Comparison of ENCODE assay signal across 25 mouse cellular contexts in the genomic region with DNA sequence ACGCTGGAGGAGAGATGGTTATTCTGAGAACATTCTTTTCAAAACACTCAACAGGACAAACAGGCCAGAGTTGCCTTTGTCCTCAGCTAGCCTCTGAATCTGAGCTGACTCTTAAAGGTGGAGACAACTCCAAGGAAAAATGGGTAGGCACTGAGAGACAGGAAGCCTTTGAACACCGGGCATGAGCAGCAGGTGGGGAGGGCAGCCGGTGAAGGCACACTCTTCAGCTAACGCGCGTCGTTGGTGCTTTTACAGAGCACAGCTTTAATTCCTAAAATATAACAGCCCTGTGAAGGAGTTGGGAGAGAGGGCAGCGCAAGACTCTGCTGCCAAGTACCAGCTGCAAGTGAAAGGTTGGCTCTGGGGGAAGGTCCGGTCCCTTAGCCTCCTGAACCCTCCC. TPM values are rescaled to one million over a fixed set of nuclear protein-coding genes. Genes with fewer than 3 reads are reported as not detected.
DNase-seq lines count a peak whose midpoint lies in the region; ATAC-seq and TF ChIP-seq lines count a peak whose summit lies in the region.
"Had no signal": no experiment of that assay in that cellular context is flagged by ENCODE, and none has a peak within 500 bp of the region (broad histone marks: within the 10 kb centered on the region; RNA-seq: fewer than 3 reads in every experiment).

No protein-coding gene starts in this region.

- no peak overlapping the region for H3K4me2 ChIP-seq in forebrain, embryonic 12.5 days
- 0 out of 2 replicates have a peak overlapping the region, but pooled peaks have one; percentile 15 for H3K4me2 ChIP-seq in limb, embryonic 11.5 days (ENCODE audit: low read depth, severe bottlenecking)
- H3K4me2 ChIP-seq: embryonic facial prominence, embryonic 13.5 days; heart, embryonic 12.5 days; hindbrain, embryonic 12.5 days had no signal

- H3K4me1 ChIP-seq in forebrain, embryonic 10.5 days = peaks cover 47% of the 10 kb centered on the region
- H3K4me1 ChIP-seq in forebrain, embryonic 12.5 days = peaks cover 42% of the 10 kb centered on the region
- peaks cover 2% of the 10 kb centered on the region; the same call in 1 of the 2 replicates for H3K4me1 ChIP-seq in limb, embryonic 11.5 days (ENCODE audit: control insufficient read depth, insufficient read depth, low read length)
- peaks cover 20% of the 10 kb centered on the region for H3K4me1 ChIP-seq in limb, embryonic 10.5 days
- peaks cover 30% of the 10 kb centered on the region for H3K4me1 ChIP-seq in thymus, adult 2 months (replicated peaks; ENCODE audit: control insufficient read depth, insufficient read depth, low read length)

- H3K36me3 ChIP-seq in forebrain, embryonic 10.5 days (replicated peaks) = no peaks in the 10 kb centered on the region
- H3K36me3 ChIP-seq in forebrain, embryonic 12.5 days (replicated peaks) = no peaks in the 10 kb centered on the region
- no peaks in the 10 kb centered on the region for H3K36me3 ChIP-seq in limb, embryonic 11.5 days (ENCODE audit: control insufficient read depth, insufficient read depth, low read length)
- no peaks in the 10 kb centered on the region for H3K36me3 ChIP-seq in limb, embryonic 10.5 days
- H3K36me3 ChIP-seq in thymus, adult 2 months (ENCODE audit: control insufficient read depth, insufficient read depth, low read length) = no peaks in the 10 kb centered on the region
- H3K36me3 ChIP-seq: embryonic facial prominence, embryonic 13.5 days; G1E; heart, embryonic 12.5 days; hindbrain, embryonic 12.5 days had no signal

- WGBS in forebrain, embryonic 10.5 days = 32% methylated on average over 9 of the region's 9 CpGs
- 31% methylated on average over 9 of the region's 9 CpGs for WGBS in forebrain, embryonic 12.5 days
- WGBS in limb, embryonic 11.5 days = 30% methylated on average over 9 of the region's 9 CpGs
- WGBS in limb, embryonic 10.5 days = 29% methylated on average over 9 of the region's 9 CpGs
- WGBS in thymus, adult 2 months = 21% methylated on average over 9 of the region's 9 CpGs

- TF ChIP-seq POLR2A in thymus, adult 2 months (IDR thresholded peaks at IDR 0.05; ENCODE audit: control insufficient read depth, extremely low read depth, insufficient read depth, low read length, poor library complexity) = no peak

- 0 out of 2 replicates have a peak overlapping the region, but pooled peaks have one; percentile 31 for H3K27ac ChIP-seq in forebrain, embryonic 10.5 days
- no peak overlapping the region for H3K27ac ChIP-seq in forebrain, embryonic 12.5 days
- no peak overlapping the region for H3K27ac ChIP-seq in limb, embryonic 11.5 days (replicated peaks; ENCODE audit: low read depth, low read length)
- no peak overlapping the region for H3K27ac ChIP-seq in limb, embryonic 10.5 days
- H3K27ac ChIP-seq in thymus, adult 2 months (ENCODE audit: control insufficient read depth, insufficient read depth, low read length) = no peak overlapping the region
- no peak overlapping the region for H3K27ac ChIP-seq in left cerebral cortex, adult 2 months
- H3K27ac ChIP-seq: embryonic facial prominence, embryonic 13.5 days; gastrocnemius, adult 2 months; hindbrain, embryonic 12.5 days had no signal

- no peak for ATAC-seq in forebrain, embryonic 12.5 days (ENCODE audit: low FRiP score)
- ATAC-seq in limb, embryonic 11.5 days (ENCODE audit: insufficient number of reproducible peaks, low FRiP score, low TSS enrichment, low read depth) = no peak
- ATAC-seq: CD4-positive, CD25-positive, alpha-beta regulatory T cell, adult 4 months; forebrain, embryonic 16.5 days; hindbrain, embryonic 16.5 days had no signal

- no peaks in the 10 kb centered on the region for H3K9me3 ChIP-seq in forebrain, embryonic 10.5 days
- H3K9me3 ChIP-seq in forebrain, embryonic 12.5 days = no peaks in the 10 kb centered on the region
- H3K9me3 ChIP-seq in limb, embryonic 11.5 days (ENCODE audit: control insufficient read depth, low read length) = no peaks in the 10 kb centered on the region
- H3K9me3 ChIP-seq in limb, embryonic 10.5 days (replicated peaks) = no peaks in the 10 kb centered on the region
- H3K9me3 ChIP-seq: embryonic facial prominence, embryonic 13.5 days; heart, embryonic 12.5 days; hindbrain, embryonic 12.5 days had no signal

- peaks cover 63% of the 10 kb centered on the region for H3K27me3 ChIP-seq in forebrain, embryonic 10.5 days (ENCODE audit: poor library complexity, severe bottlenecking)
- H3K27me3 ChIP-seq in forebrain, embryonic 12.5 days = peaks cover 37% of the 10 kb centered on the region
- H3K27me3 ChIP-seq in limb, embryonic 11.5 days (ENCODE audit: control insufficient read depth, insufficient read depth, low read length) = peaks cover 43% of the 10 kb centered on the region
- H3K27me3 ChIP-seq in limb, embryonic 10.5 days (ENCODE audit: low read depth, poor library complexity, severe bottlenecking) = peaks cover 73% of the 10 kb centered on the region
- no peaks in the 10 kb centered on the region; the same call in 1 of the 2 replicates for H3K27me3 ChIP-seq in thymus, adult 2 months (ENCODE audit: control insufficient read depth, insufficient read depth, low read length)

- no peak overlapping the region for H3K4me3 ChIP-seq in forebrain, embryonic 10.5 days
- H3K4me3 ChIP-seq in forebrain, embryonic 12.5 days (replicated peaks) = no peak overlapping the region
- H3K4me3 ChIP-seq in limb, embryonic 11.5 days (ENCODE audit: low read depth, low read length) = no peak overlapping the region
- no peak overlapping the region for H3K4me3 ChIP-seq in limb, embryonic 10.5 days
- H3K4me3 ChIP-seq in thymus, adult 2 months (ENCODE audit: control insufficient read depth, insufficient read depth, low read length) = no peak overlapping the region
- no peak overlapping the region for H3K4me3 ChIP-seq in left cerebral cortex, adult 2 months
- H3K4me3 ChIP-seq: embryonic facial prominence, embryonic 13.5 days; gastrocnemius, adult 2 months; heart, embryonic 12.5 days; hindbrain, embryonic 12.5 days had no signal

- H3K9ac ChIP-seq in forebrain, embryonic 12.5 days = no peak overlapping the region
- H3K9ac ChIP-seq in limb, embryonic 11.5 days (ENCODE audit: low read length) = no peak overlapping the region
- H3K9ac ChIP-seq: embryonic facial prominence, embryonic 13.5 days; heart, embryonic 12.5 days; hindbrain, embryonic 12.5 days had no signal

- TF ChIP-seq CTCF in thymus, adult 2 months (IDR thresholded peaks at IDR 0.05; ENCODE audit: borderline replicate concordance, control insufficient read depth, extremely low read depth, insufficient read depth, low read length, poor library complexity) = no peak
- no peak for TF ChIP-seq CTCF in left cerebral cortex, adult 2 months (IDR thresholded peaks at IDR 0.05)

- no peak for DNase-seq in forebrain, embryonic 10.5 days (ENCODE audit: extremely low spot score, low spot score)
- DNase-seq in limb, embryonic 11.5 days (ENCODE audit: low spot score) = no peak
- DNase-seq in limb, embryonic 10.5 days (ENCODE audit: low spot score) = no peak
- DNase-seq in thymus, adult 2 months = peak; percentile 32
- DNase-seq in thymus, postnatal 0 days (ENCODE audit: low spot score) = no peak
- no peak for DNase-seq in left cerebral cortex, adult 2 months (ENCODE audit: extremely low spot score in 1 of 2, low spot score in 2 of 2)
- DNase-seq in cerebellum, adult 8-10 months = no peak
- DNase-seq: adrenal gland, postnatal 10 days; B cell, adult 2 months; cerebellum, adult 11-12 months; cerebellum, adult 9-11 months; cerebellum, postnatal 36 days; gastrocnemius, adult 2 months; gastrocnemius, postnatal 25 days; heart, postnatal 36 days had no signal

- intact Hi-C loops in left cerebral cortex, adult 2 months (cut with DNase I) = no loop called here

RNA-seq across cellular contexts. Expression of a gene that starts 5.0 kb away (rescaled TPM):
- polyA plus RNA-seq in forebrain, embryonic 10.5 days (2016; fragmentation: Nextera tagmentation; extraction: Ambion mirVana) = 6.3 and 7.0 TPM in 2 replicates
- 21.0 and 22.8 TPM in 2 replicates for polyA plus RNA-seq in forebrain, embryonic 12.5 days (2016; fragmentation: Nextera tagmentation; extraction: Ambion mirVana)
- 2.7 and 4.0 TPM in 2 replicates for polyA plus RNA-seq in limb, embryonic 11.5 days (2014; fragmentation: Nextera tagmentation; extraction: Ambion mirVana)
- 0.41 and 1.1 TPM in 2 replicates for polyA plus RNA-seq in limb, embryonic 10.5 days (2016; fragmentation: Nextera tagmentation; extraction: Ambion mirVana)
- polyA plus RNA-seq in thymus, adult 2 months (2012; rRNA removed) = 4.8 and 9.0 TPM in 2 replicates
- polyA plus RNA-seq in thymus, postnatal 0 days (2015; fragmentation: Nextera tagmentation; extraction: Ambion mirVana) = 0.50 and 0.60 TPM in 2 replicates
- 10 to 100 TPM; 22.9 to 37.1 TPM for total RNA-seq in left cerebral cortex, adult 2 months (2021)
- total RNA-seq: gastrocnemius, adult 2 months; granulocyte monocyte progenitor cell, adult 5-6 weeks; heart, adult 8-10 months had no signal
- polyA plus RNA-seq: CD4-positive, CD25-positive, alpha-beta regulatory T cell, adult 4 months; G1E had no signal
